Mouse (Mus musculus): ENCODE measurements at regions not wholly inside any gene's neighbourhood (a gene's known extent, or its start where the extent isn't known, plus 50 kb on each side); places are given as distances from the start of the nearest gene placed in this dataset.

DNA sequence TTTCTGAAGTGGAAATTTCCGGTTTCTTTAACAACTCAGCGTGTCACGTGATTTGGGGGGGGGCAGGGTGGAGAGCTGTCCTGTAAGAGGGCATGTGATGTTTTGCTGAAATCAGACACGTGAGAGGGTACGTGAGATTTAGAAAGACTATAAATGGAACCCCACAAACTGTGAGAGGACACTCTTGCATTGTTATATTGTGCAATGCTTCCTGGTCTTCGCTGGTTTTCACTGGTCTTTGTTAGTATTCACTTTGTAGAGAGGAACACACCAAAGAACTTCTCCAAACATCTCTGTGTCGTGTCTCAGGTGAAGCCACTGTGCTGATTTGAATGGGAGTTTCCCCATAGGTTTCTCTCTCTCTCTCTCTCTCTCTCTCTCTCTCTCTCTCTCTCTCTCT, 163.2 kb upstream of the Jun start:
- DNase-seq (ENCODE audit: low spot score in 2 of 2): no peak

DNA sequence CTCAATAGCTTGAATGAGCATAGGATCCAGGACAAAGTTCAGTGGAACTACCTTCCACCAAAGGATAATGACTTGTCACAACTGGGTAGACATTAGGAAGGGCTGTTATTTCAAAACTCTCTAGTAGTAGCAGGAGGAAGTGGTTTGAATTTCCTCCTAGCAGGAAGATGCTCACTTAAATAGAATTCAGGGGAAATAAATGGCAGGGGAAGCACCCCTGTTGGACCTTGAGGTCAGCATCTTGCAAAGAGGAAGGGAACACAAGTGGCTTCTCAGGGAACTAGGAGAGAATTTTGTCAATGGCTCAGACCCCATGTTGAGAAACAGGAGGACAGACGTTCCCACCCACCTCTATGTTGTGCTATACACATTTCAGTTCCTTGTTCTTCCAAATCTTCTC, 178.4 kb upstream of the Jun start:
- DNase-seq (ENCODE audit: low spot score in 2 of 2): no peak

- no peak for DNase-seq (ENCODE audit: low spot score in 2 of 2)
Observed at GRCm38 (mm10) chr4:95233034-95233433, 181.0 kb upstream of the Jun start.

DNA sequence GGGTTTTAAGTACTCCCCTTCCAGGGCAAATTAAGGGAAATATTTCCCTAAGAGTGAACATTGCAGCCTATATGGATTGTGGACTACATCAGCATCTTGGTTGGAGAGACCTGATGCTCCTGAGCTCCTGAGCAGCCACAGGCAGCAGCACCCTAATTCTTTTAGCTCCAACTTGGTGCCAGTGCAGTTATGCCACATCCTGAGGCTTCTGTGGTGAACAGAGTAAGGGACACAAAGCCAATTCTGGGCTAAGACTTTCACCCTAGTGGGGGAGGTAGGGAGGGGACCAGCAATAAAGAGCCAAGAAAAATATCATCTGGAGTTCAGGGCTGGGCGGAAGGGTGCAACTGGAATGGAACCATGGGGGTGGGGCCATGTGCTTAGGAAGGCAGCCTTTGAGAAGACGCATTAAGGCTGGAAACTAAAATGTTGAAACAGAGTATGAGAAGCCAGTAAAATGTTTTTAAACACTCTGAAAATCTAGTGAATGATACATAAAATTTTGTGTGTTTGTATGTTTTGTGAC, 182.1 kb upstream of the Jun start:
- no peak for DNase-seq (ENCODE audit: low spot score in 2 of 2)

DNA sequence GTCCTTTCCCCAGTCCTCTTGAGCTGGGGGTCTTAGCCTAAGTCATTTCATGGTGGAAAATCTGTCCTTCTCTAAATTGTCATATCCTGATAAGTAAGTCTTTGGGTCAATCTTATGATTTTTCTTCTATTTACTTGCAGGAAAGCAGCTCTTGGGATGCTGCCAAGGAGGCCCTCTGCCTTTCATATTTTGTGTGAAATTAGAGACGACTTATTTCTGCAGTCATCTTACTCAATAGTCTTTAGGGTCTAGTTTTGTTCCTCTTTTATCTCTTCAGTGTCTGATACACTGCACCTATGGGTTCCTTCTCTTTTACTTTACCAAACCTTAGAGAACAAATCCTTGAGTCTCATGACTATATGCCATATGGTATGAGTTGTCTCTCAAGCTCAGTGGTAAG, 196.0 kb upstream of the Jun start:
- no peak for DNase-seq (ENCODE audit: low spot score in 2 of 2)

DNA sequence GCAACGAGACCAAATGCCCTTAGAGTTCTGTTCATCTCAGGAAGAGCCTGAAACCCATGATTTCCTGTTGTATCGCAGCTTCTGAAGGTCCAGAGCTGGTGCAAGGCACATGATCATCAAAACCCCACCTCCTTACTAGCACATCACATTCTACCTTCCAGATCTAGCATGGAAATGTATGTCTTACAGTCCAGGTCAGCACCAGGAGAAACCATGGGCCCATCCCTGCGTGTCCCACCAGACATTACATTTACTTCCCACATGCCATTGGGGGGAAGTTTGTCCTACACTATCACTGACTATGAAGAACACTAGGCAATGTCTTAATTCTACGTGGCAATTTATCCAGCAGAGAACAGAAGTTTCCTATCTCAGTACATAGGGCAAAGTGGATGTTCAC, 197.0 kb upstream of the Jun start:
- no peak for DNase-seq (ENCODE audit: low spot score in 2 of 2)

DNA sequence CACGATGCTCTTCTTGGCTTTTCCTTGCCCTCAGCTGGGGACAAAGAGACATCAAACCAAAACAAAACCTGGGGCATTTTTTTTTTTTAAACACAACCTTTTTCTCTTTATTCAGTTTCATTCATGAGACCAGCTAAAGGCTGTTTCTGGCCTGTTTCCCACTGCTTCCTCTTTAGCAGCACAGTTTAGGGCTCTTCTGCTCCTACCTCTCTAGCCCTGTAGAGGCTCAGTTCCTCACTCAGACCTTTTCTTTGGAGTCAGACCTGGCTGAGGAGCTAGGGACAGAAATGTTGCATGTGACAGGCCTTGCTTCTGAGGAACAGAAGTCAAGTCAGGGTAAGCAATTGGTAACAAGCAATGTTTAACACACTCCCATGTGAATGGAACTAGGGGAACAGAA, 198.1 kb upstream of the Jun start:
- no peak for DNase-seq (ENCODE audit: low spot score in 2 of 2)

- DNase-seq (ENCODE audit: low spot score in 2 of 2): no peak
Observed at GRCm38 (mm10) chr4:95269766-95270165, 217.7 kb upstream of the Jun start.

- no peak for DNase-seq (ENCODE audit: low spot score in 2 of 2)
Observed at GRCm38 (mm10) chr4:95270389-95270788, 218.4 kb upstream of the Jun start.

DNA sequence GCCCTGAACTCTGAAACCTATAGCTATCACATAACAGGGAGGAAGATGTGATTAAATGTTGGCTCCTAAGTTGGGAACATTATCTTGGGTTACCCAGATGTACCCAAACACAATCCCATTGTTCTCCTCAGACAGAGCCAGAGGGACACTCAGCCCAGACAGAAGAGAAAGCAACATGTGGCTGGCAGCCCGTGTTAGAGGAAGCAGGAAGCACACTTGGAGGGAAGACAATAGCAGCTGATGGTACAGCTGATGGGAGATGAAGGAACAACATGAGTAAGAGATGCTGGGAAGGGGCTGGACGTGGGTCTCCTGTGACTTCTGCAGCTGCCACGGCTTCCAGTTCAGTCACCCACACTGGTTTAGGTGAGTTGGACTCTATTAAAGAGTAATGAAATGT, 224.2 kb upstream of the Jun start:
- DNase-seq (ENCODE audit: low spot score in 2 of 2): no peak

- DNase-seq (ENCODE audit: low spot score in 2 of 2): no peak
Observed at GRCm38 (mm10) chr4:95277989-95278713, 226.1 kb upstream of the Jun start.

DNA sequence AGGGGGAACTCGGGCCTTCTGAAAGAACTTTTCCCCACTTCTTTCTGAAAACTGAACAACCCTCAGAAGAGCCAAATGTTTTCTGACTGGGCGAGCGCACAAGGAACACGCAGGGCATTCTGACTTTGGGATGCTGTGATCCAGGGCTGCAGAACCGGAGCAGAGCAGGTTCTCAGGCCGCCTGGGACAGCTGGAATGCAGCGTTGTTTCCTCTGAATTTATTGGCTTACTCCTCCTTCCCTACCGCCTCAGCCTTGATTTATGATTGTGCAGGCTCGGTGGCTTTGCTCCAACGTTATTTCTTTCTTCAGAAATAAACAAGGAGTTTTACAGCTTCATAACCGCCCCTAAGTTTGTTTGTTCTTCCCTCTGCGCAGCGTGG, 226.7 kb upstream of the Jun start:
- DNase-seq (ENCODE audit: low spot score in 2 of 2): no peak

DNA sequence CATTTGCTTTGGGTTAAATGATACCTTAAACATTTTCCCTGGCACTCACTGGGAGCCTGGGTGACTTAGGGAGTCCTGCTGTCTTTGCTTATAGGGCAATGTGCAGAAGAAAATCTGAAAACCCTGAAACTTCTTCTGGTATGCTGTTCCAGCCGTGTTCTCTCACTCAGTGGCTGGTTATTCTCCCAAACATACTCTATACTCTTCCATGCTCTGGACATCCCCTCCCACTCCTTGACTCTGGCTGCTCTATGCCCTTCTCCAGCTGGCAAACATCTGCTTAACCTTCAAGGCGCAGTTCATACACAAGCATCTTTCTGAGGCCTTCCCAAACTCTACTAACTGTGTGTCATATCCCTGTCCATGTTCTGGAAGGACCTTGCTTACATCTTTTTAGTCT, 227.2 kb upstream of the Jun start:
- no peak for DNase-seq (ENCODE audit: low spot score in 2 of 2)

GRCm38 (mm10) chr4:95282083-95282482, 230.1 kb upstream of the Jun start:
- no peak for DNase-seq (ENCODE audit: low spot score in 2 of 2)

DNA sequence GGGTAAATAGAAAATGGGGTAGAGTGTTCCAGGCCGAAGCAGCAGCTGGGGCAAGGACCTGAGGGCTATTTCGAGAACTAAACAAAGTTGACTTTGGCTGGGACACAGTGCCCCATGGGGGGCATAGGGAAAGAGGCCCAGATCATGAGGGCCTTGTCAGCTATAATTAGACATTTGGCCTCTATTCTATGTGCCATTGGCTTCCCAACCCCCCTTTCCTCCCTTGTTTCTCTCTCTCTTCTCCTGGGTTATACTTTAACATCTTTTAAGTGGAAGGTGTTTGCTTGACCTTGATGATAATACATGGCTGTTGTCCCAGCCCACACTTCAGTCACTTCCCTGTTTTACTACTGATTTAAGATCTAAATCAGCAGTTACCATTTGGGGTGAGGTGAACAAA, 231.8 kb upstream of the Jun start:
- no peak for DNase-seq (ENCODE audit: low spot score in 2 of 2)

DNA sequence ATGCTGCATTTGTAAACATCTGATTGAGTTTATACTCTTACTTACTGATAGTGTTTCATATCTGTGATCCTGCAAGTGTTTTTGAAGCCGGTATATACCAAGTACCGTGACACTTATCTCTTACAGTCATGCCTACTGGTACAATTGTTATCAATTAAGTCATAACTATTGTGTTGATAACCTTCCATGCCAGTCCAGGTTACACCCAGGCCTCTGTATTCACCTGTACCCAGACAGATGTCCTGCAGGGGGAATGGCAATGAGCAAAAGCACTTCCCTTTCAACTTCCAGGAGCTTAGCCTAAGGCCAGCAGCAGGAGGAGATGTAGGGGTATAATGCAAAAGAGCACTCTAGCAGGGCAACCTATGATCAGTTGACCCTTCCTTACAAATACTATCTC, 232.2 kb upstream of the Jun start:
- DNase-seq (ENCODE audit: low spot score in 2 of 2): no peak

DNA sequence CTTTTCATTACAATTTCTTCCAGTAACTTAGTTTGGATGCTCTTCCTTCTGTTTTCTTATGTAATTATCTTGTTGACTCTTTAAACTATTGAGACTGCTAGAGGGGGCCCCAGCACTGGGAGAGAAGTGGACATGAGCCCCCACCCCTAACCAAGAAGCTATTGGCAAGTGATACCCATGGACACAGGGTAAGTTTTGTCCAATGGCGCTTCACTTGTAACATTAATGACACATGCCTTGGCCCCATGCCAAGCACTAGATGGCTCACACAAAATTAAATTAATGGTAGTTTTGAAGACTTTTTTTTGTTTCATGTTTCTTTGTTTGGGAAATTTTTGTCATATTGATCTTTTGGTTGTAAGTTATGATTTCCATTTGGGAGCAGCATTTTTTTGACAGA, 232.7 kb upstream of the Jun start:
- no peak for DNase-seq (ENCODE audit: low spot score in 2 of 2)

- DNase-seq (ENCODE audit: low spot score in 2 of 2): no peak
Observed at GRCm38 (mm10) chr4:95290321-95290720, 238.3 kb upstream of the Jun start.

DNA sequence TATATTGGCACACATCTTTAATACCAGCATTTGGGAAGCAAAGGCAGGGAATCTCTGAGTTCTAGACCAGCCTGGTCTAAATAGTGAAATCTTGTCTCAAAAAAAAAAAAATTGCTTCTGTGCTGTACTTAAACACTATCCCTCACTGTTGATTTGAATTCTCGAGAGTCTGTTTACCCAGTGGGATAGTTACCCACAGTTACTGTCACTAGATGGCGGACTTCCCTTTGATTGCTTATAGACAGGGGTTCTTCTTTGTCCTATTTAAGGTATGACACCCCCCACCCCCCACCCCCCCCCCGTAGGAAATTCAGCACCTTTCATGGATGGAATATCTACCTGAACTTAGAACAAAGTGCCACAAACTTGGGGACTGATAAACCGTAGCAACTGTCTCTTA, 242.1 kb upstream of the Jun start:
- no peak for DNase-seq (ENCODE audit: low spot score in 2 of 2)

- DNase-seq (ENCODE audit: low spot score in 2 of 2): no peak
Observed at GRCm38 (mm10) chr4:95301907-95302306, 249.9 kb upstream of the Jun start.

DNA sequence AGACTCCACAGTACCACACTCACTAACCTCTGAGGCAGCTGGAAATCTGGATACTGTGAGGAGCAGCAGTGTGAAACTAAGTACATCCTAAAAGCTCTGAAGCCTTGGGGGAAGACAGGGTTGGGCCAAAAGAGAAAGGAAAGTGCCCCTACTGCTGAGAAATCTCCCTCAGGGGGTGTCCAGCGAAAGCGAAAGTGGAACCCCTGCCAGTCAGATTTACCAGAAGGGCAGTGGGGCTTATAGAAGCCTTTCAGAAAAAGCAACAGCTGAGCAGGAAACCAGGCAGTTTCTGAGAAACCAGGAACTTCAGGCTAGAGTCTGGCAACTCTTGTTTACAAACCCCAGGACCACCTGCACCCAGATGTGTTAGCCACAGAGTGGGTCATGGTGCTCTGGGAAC, 251.3 kb upstream of the Jun start:
- no peak for DNase-seq (ENCODE audit: low spot score in 2 of 2)

DNA sequence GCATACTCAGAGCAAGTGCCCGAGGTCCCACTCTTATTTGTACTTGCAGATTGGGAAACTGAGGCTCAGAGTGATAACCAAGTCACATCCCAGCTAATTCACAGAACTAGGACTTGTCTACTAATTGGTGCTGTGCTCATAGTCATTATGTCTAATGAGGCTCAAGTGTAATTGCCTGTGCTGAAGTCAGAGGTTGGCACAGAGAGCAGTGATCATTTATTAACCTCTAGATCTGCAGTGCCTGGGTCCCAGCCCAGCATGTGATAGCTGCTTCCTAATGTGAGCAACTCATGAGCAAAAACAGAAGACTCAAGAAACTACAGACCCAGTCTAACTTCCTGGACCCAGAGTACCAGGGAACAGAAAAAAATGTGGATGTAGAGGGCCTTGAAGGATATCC, 252.0 kb upstream of the Jun start:
- no peak for DNase-seq (ENCODE audit: low spot score in 2 of 2)

- no peak for DNase-seq (ENCODE audit: low spot score in 2 of 2)
Observed at GRCm38 (mm10) chr4:95307134-95307533, 250.2 kb upstream of the Fggy start.

- no peak for DNase-seq (ENCODE audit: low spot score in 2 of 2)
Observed at GRCm38 (mm10) chr4:95308469-95308895, 248.8 kb upstream of the Fggy start.
